Mouse (Mus musculus): ENCODE data around the gene Dnttip2. TPM values are rescaled to one million over a fixed set of nuclear protein-coding genes. Genes with fewer than 3 reads are reported as not detected.
"Not testable (repeated sequence)": the region's sequence is repeated elsewhere in the genome, so short reads cannot be mapped to it uniquely, and the experiment has no call there.

Gene Dnttip2
- 24.2 and 24.3 TPM in 2 replicates for polyA plus RNA-seq (2012; rRNA removed)

GRCm38 (mm10) chr3:122274241-122275024 lies at the start of gene Dnttip2:
Dnttip2 (plus strand) TSS chr3:122274388.
- TF ChIP-seq POLR2A (IDR thresholded peaks at IDR 0.05; ENCODE audit: borderline replicate concordance, insufficient read depth, low read length) = peak; percentile 69; the same call in 1 of the 2 replicates
- no peak for TF ChIP-seq CTCF (IDR thresholded peaks at IDR 0.05; ENCODE audit: borderline replicate concordance, insufficient read depth, low read depth, low read length)
- DNase-seq = peak; percentile 93 to 94
- Histone ChIP-seq H3K4me3 (replicated peaks; ENCODE audit: insufficient read depth, low read depth, low read length) (peak within 1 kb of the TSS; percentile 91), H3K27ac (ENCODE audit: insufficient read depth, low read length) (peak within 1 kb of the TSS; percentile 31), H3K27me3 (ENCODE audit: control insufficient read depth, insufficient read depth, low read length) (no peaks in the 10 kb centered on the region), H3K4me1 (ENCODE audit: control insufficient read depth, insufficient read depth, low read length) (peaks cover 6% of the 10 kb centered on the region; the same call in 1 of the 2 replicates)
- WGBS = under 1% methylated on average over 57 of the region's 57 CpGs

- H3K4me1 ChIP-seq (ENCODE audit: control insufficient read depth, insufficient read depth, low read length); H3K4me3 ChIP-seq (replicated peaks; ENCODE audit: insufficient read depth, low read depth, low read length); H3K27me3 ChIP-seq (ENCODE audit: control insufficient read depth, insufficient read depth, low read length); DNase-seq; H3K27ac ChIP-seq (ENCODE audit: insufficient read depth, low read length): not testable (repeated sequence)
- WGBS = 62% methylated on average over 6 of the region's 6 CpGs
These were observed 47.2 kb upstream of the Dnttip2 start for GRCm38 (mm10) chr3:122226972-122227371.

- 30% methylated on average over 1 of the region's 1 CpGs for WGBS
- no peak overlapping the region for H3K4me3 ChIP-seq (replicated peaks; ENCODE audit: insufficient read depth, low read depth, low read length)
- H3K27me3 ChIP-seq (ENCODE audit: control insufficient read depth, insufficient read depth, low read length) = no peaks in the 10 kb centered on the region
- no peak for TF ChIP-seq CTCF (IDR thresholded peaks at IDR 0.05; ENCODE audit: borderline replicate concordance, insufficient read depth, low read depth, low read length)
- no peak for TF ChIP-seq POLR2A (IDR thresholded peaks at IDR 0.05; ENCODE audit: borderline replicate concordance, insufficient read depth, low read length)
- H3K27ac ChIP-seq (ENCODE audit: insufficient read depth, low read length) = no peak overlapping the region
- no peak for DNase-seq
- H3K4me1 ChIP-seq (ENCODE audit: control insufficient read depth, insufficient read depth, low read length) = no peaks in the 10 kb centered on the region
These were observed 38.4 kb upstream of the Dnttip2 start for GRCm38 (mm10) chr3:122235772-122236171.

- H3K27ac ChIP-seq (ENCODE audit: insufficient read depth, low read length) = no peak overlapping the region
- WGBS = 62% methylated on average over 6 of the region's 6 CpGs
- no peak for DNase-seq
- TF ChIP-seq CTCF (IDR thresholded peaks at IDR 0.05; ENCODE audit: borderline replicate concordance, insufficient read depth, low read depth, low read length) = no peak
- no peak for TF ChIP-seq POLR2A (IDR thresholded peaks at IDR 0.05; ENCODE audit: borderline replicate concordance, insufficient read depth, low read length)
- H3K4me1 ChIP-seq (ENCODE audit: control insufficient read depth, insufficient read depth, low read length) = peaks cover 2% of the 10 kb centered on the region
- no peaks in the 10 kb centered on the region for H3K27me3 ChIP-seq (ENCODE audit: control insufficient read depth, insufficient read depth, low read length)
- H3K4me3 ChIP-seq (replicated peaks; ENCODE audit: insufficient read depth, low read depth, low read length) = no peak overlapping the region
These were observed 31.3 kb upstream of the Dnttip2 start for GRCm38 (mm10) chr3:122242876-122243275.

- H3K4me3 ChIP-seq (replicated peaks; ENCODE audit: insufficient read depth, low read depth, low read length) = no peak overlapping the region
- 61% methylated on average over 14 of the region's 14 CpGs for WGBS
- no peaks in the 10 kb centered on the region for H3K27me3 ChIP-seq (ENCODE audit: control insufficient read depth, insufficient read depth, low read length)
- TF ChIP-seq CTCF (IDR thresholded peaks at IDR 0.05; ENCODE audit: borderline replicate concordance, insufficient read depth, low read depth, low read length) = no peak
- TF ChIP-seq POLR2A (IDR thresholded peaks at IDR 0.05; ENCODE audit: borderline replicate concordance, insufficient read depth, low read length) = no peak
- H3K4me1 ChIP-seq (ENCODE audit: control insufficient read depth, insufficient read depth, low read length) = peaks cover 3% of the 10 kb centered on the region
- H3K27ac ChIP-seq (ENCODE audit: insufficient read depth, low read length) = no peak overlapping the region
- DNase-seq = no peak
These were observed 30.6 kb upstream of the Dnttip2 start for GRCm38 (mm10) chr3:122243416-122244167.

GRCm38 (mm10) chr3:122244759-122245158 lies 29.4 kb upstream of the Dnttip2 start:
- no peak overlapping the region for H3K27ac ChIP-seq (ENCODE audit: insufficient read depth, low read length)
- WGBS = 28% methylated on average over 6 of the region's 6 CpGs
- H3K4me1 ChIP-seq (ENCODE audit: control insufficient read depth, insufficient read depth, low read length) = peaks cover 3% of the 10 kb centered on the region
- no peak for DNase-seq
- TF ChIP-seq POLR2A (IDR thresholded peaks at IDR 0.05; ENCODE audit: borderline replicate concordance, insufficient read depth, low read length) (no peak), CTCF (IDR thresholded peaks at IDR 0.05; ENCODE audit: borderline replicate concordance, insufficient read depth, low read depth, low read length) (no peak)
- H3K27me3 ChIP-seq (ENCODE audit: control insufficient read depth, insufficient read depth, low read length) = no peaks in the 10 kb centered on the region
- peak overlapping the region; percentile 1 for H3K4me3 ChIP-seq (replicated peaks; ENCODE audit: insufficient read depth, low read depth, low read length)

- peak; percentile 57; the same call in 1 of the 2 replicates for TF ChIP-seq POLR2A (IDR thresholded peaks at IDR 0.05; ENCODE audit: borderline replicate concordance, insufficient read depth, low read length)
- peak; percentile 47; the same call in 1 of the 2 replicates for TF ChIP-seq CTCF (IDR thresholded peaks at IDR 0.05; ENCODE audit: borderline replicate concordance, insufficient read depth, low read depth, low read length)
- under 1% methylated on average over 82 of the region's 90 CpGs for WGBS
- DNase-seq = peak; percentile 92 to 95
- Histone ChIP-seq H3K27ac (ENCODE audit: insufficient read depth, low read length) (peak within 1 kb of the TSS; percentile 74), H3K4me3 (replicated peaks; ENCODE audit: insufficient read depth, low read depth, low read length) (peak within 1 kb of the TSS; percentile 64), H3K27me3 (ENCODE audit: control insufficient read depth, insufficient read depth, low read length) (no peaks in the 10 kb centered on the region), H3K4me1 (ENCODE audit: control insufficient read depth, insufficient read depth, low read length) (peaks cover 3% of the 10 kb centered on the region)
These were observed 28.8 kb upstream of the Dnttip2 start, which contains the start of gene Gclm for GRCm38 (mm10) chr3:122245215-122245877. Gclm (plus strand) TSS chr3:122245557.

All from cerebellum, adult 2 months (tissue).